Mouse (Mus musculus) heart, postnatal 0 days (tissue): ENCODE results near the gene Papss2. TPM values are rescaled to one million over a fixed set of nuclear protein-coding genes. Genes with fewer than 3 reads are reported as not detected.
A peak's percentile ranks its signal among the peaks of the same experiment; 100 is the strongest.

Experiments
- ATAC-seq: fragments of 200-750 bp; cut with Nextera tagmentation; 2 replicates; pipeline ENCODE4 v1.8.0; 2017; ENCODE audit warnings: low read depth, moderate number of reproducible peaks, moderate library complexity; ENCODE audit not compliant: insufficient read depth
- DNase-seq: peaks from one replicate; pipeline ENCODE4 v3.0.0-alpha.2; 2016; ENCODE audit warnings: low spot score
- H3K27ac ChIP-seq: fragments of 300-500 bp; sonication (generic); 2 replicates; pipeline ENCODE4 v1.5.1; 2014; ENCODE audit warnings: low read depth, mild to moderate bottlenecking
- H3K27me3 ChIP-seq: fragments of 300-500 bp; sonication (generic); 2 replicates; pipeline ENCODE4 v1.6.1; 2014; ENCODE audit warnings: low read length, mixed read lengths; ENCODE audit not compliant: control insufficient read depth, insufficient read depth
- H3K36me3 ChIP-seq: fragments of 300-500 bp; sonication (generic); replicated peaks from 2 replicates; pipeline ENCODE4 v1.6.1; 2014; ENCODE audit warnings: low read length, mixed read lengths; ENCODE audit not compliant: control insufficient read depth, insufficient read depth
- H3K4me1 ChIP-seq: fragments of 300-500 bp; sonication (generic); 2 replicates; pipeline ENCODE4 v1.6.1; 2014; ENCODE audit warnings: antibody characterized with exemption; ENCODE audit not compliant: control insufficient read depth, insufficient read depth
- H3K4me2 ChIP-seq: fragments of 300-500 bp; sonication (generic); 2 replicates; pipeline ENCODE4 v1.6.1; 2014; ENCODE audit warnings: low read depth, mild to moderate bottlenecking, low read length, moderate library complexity
- H3K4me3 ChIP-seq: fragments of 300-500 bp; sonication (generic); 2 replicates; pipeline ENCODE4 v1.5.1; 2014; ENCODE audit warnings: low read depth, low read length
- H3K9ac ChIP-seq: fragments of 300-500 bp; sonication (generic); replicated peaks from 2 replicates; pipeline ENCODE4 v1.6.1; 2014; ENCODE audit warnings: low read depth, low read length, mixed read lengths
- H3K9me3 ChIP-seq: fragments of 300-500 bp; sonication (generic); replicated peaks from 2 replicates; pipeline ENCODE4 v1.6.1; 2016; ENCODE audit warnings: low read length; ENCODE audit not compliant: control insufficient read depth
- CTCF ChIP-seq: IDR thresholded peaks from 2 replicates; pipeline ENCODE4 v1.5.1; 2016; ENCODE audit warnings: antibody characterized with exemption, control low read depth, low read depth
- EP300 ChIP-seq: IDR thresholded peaks from 2 replicates; pipeline ENCODE4 v1.6.1; 2016; ENCODE audit warnings: antibody characterized with exemption, low read depth
- WGBS: fragments of 180-500 bp; shearing (Covaris S2); extraction: QIAGEN DNeasy Blood & Tissue Kit; methylation state at CpG from one replicate; pipeline ENCODE4 v1.1.7; 2014; 5-methylcytosine and 5-hydroxymethylcytosine counted together
- polyA plus RNA-seq: library from polyadenylated mRNA; unstranded; fragments of >200 nt; fragmentation: Nextera tagmentation; extraction: Ambion mirVana; gene quantifications from 2 replicates; pipeline ENCODE4 v1.2.1, GENCODE M21; 2015
- total RNA-seq: library from RNA; depleted of rRNA; stranded (reverse); fragments of >200 nt; gene quantifications from 2 replicates; pipeline ENCODE4 v1.2.3, GENCODE M21; 2014; ENCODE audit warnings: low replicate concordance; rRNA removed

The Papss2 gene
- total RNA-seq (5.3 and 9.0 TPM in 2 replicates), polyA plus RNA-seq (1.5 and 2.0 TPM in 2 replicates)

GRCm38 (mm10) chr19:32595506-32596286 is at the start of gene Papss2:
Papss2 (plus strand) TSS chr19:32595790.
- H3K27me3 ChIP-seq: no peaks in the 10 kb centered on the region
- no peaks in the 10 kb centered on the region for H3K36me3 ChIP-seq
- 2% methylated on average over 63 of the region's 64 CpGs for WGBS
- H3K9ac ChIP-seq: peak within 1 kb of the TSS; percentile 52
- peak; percentile 55 for DNase-seq
- H3K4me3 ChIP-seq: peak within 1 kb of the TSS; percentile 55
- TF ChIP-seq EP300 (no peak), CTCF (no peak)
- H3K4me2 ChIP-seq: peak within 1 kb of the TSS; percentile 73
- H3K4me1 ChIP-seq: no peaks in the 10 kb centered on the region
- no peak within 1 kb of the TSS for H3K27ac ChIP-seq
- peak; percentile 81 for ATAC-seq
- H3K9me3 ChIP-seq: no peaks in the 10 kb centered on the region

- DNase-seq (no peak), ATAC-seq (no peak)
- Histone ChIP-seq H3K4me1 (no peaks in the 10 kb centered on the region), H3K27ac (no peak overlapping the region), H3K9ac (no peak overlapping the region), H3K4me3 (no peak overlapping the region), H3K36me3 (no peaks in the 10 kb centered on the region), H3K9me3 (no peaks in the 10 kb centered on the region), H3K27me3 (no peaks in the 10 kb centered on the region), H3K4me2 (no peak overlapping the region)
- no peak for TF ChIP-seq CTCF
- no peak for TF ChIP-seq EP300
- WGBS: 50% methylated on average over 3 of the region's 3 CpGs
These were observed 48.2 kb upstream of the Papss2 start for GRCm38 (mm10) chr19:32547396-32547795.

GRCm38 (mm10) chr19:32548202-32548601 is 47.4 kb upstream of the Papss2 start:
- Histone ChIP-seq H3K4me3 (no peak overlapping the region), H3K4me1 (no peaks in the 10 kb centered on the region), H3K27ac (no peak overlapping the region), H3K9ac (no peak overlapping the region), H3K9me3 (no peaks in the 10 kb centered on the region), H3K36me3 (no peaks in the 10 kb centered on the region), H3K27me3 (no peaks in the 10 kb centered on the region), H3K4me2 (no peak overlapping the region)
- ATAC-seq (no peak), DNase-seq (no peak)
- TF ChIP-seq CTCF (no peak), EP300 (no peak)
- WGBS: 89% methylated on average over 15 of the region's 15 CpGs

- Histone ChIP-seq H3K36me3 (no peaks in the 10 kb centered on the region), H3K9me3 (no peaks in the 10 kb centered on the region), H3K4me3 (no peak overlapping the region), H3K4me1 (no peaks in the 10 kb centered on the region), H3K4me2 (no peak overlapping the region), H3K27me3 (no peaks in the 10 kb centered on the region), H3K9ac (no peak overlapping the region), H3K27ac (no peak overlapping the region)
- DNase-seq (no peak), ATAC-seq (no peak)
- WGBS: 74% methylated on average over 5 of the region's 5 CpGs
- no peak for TF ChIP-seq CTCF
- no peak for TF ChIP-seq EP300
These were observed 45.1 kb upstream of the Papss2 start for GRCm38 (mm10) chr19:32550446-32550845.

- H3K36me3 ChIP-seq: no peaks in the 10 kb centered on the region
- no peaks in the 10 kb centered on the region for H3K4me1 ChIP-seq
- no peak overlapping the region for H3K4me2 ChIP-seq
- no peaks in the 10 kb centered on the region for H3K27me3 ChIP-seq
- H3K9ac ChIP-seq: no peak overlapping the region
- no peak overlapping the region for H3K4me3 ChIP-seq
- TF ChIP-seq EP300 (no peak), CTCF (no peak)
- no peak for ATAC-seq
- WGBS: 52% methylated on average over 3 of the region's 3 CpGs
- no peak overlapping the region for H3K27ac ChIP-seq
- H3K9me3 ChIP-seq: no peaks in the 10 kb centered on the region
- no peak for DNase-seq
These were observed 44.1 kb upstream of the Papss2 start for GRCm38 (mm10) chr19:32551442-32551841.
